Mouse (Mus musculus): ENCODE measurements at regions not wholly inside any gene's neighbourhood (a gene's known extent, or its start where the extent isn't known, plus 50 kb on each side); places are given as distances from the start of the nearest gene placed in this dataset.

GRCm38 (mm10) chr9:61707296-61707695, 207.0 kb downstream of the Rplp1 start:
- DNase-seq (ENCODE audit: low spot score): no peak

GRCm38 (mm10) chr9:61706263-61706755, 208.0 kb downstream of the Rplp1 start:
- DNase-seq (ENCODE audit: low spot score): no peak

- no peak for DNase-seq (ENCODE audit: low spot score)
Measured at GRCm38 (mm10) chr9:61705586-61706233, 208.6 kb downstream of the Rplp1 start.

DNA sequence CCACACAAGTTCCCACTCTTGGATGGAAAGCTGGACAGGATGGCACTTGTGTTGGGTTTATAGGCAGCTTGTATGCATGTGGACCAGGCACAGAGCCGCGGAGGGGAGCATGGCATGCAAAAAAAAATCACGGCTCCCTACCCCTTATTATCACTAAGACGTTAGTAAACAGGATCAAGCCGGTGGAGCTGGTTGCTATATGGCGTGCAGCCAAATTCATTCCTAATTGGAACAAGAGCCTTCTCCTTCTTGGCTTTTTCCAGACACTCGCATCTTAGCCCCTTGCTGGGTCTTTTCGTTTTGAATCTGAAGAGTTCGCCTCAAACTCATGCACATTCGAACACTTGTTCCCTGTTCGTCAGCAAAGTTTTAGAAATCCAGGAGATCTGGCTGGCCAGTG, 211.0 kb downstream of the Rplp1 start:
- DNase-seq (ENCODE audit: low spot score): no peak

DNA sequence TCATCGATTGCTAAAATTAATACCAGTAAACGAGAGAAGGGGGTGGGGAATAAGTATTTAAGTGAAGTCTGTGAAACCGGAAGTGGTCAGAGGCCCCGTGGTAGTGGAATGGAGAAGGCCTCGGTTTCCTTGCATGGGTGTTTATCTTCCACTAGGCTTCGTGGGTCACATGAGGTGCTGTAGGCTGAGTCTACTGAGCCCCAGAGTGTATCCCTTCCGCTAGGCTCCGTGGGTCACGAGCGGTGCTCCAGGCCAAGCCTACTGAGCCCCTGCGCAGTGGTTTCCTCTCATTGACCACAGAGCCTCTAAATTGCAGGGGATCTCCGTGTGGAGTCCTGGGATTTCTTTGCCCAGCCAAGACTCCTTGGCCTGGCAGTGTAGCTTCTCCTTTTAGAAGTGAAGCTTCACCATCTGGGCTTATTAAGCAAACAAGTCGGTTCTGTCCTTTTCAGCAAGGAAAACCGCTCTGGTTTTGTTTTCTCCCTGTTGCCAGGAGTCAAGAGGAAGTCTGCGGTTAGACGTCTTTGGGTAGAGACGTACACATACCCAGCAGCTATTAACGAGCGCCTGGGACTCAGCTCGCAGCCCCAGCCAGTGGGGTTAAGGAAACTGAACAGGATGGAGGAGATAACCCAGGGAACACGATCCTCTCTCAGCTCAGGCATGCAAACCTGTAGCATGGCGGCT, 211.9 kb downstream of the Rplp1 start:
- no peak for DNase-seq (ENCODE audit: low spot score)

DNA sequence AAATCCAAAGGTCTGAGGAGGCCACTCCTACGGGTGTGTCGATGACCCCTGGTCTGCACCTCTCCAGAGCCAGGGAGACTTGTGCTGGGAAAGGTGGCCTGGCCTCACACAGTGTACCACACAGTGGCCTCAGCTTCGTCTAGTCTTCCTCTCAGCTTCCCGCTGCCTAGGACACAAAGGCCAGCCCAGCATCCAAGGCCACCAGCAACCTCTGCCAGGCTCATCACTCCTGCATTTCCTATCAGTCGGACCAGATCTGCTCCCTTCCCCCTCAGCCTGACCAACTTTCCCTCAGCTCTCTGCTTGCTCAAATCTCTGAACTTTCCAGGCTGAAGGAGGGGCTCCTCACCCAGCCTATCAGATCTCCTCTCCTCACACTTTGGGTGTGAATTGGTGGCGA, 213.8 kb downstream of the Rplp1 start:
- no peak for DNase-seq (ENCODE audit: low spot score)

DNA sequence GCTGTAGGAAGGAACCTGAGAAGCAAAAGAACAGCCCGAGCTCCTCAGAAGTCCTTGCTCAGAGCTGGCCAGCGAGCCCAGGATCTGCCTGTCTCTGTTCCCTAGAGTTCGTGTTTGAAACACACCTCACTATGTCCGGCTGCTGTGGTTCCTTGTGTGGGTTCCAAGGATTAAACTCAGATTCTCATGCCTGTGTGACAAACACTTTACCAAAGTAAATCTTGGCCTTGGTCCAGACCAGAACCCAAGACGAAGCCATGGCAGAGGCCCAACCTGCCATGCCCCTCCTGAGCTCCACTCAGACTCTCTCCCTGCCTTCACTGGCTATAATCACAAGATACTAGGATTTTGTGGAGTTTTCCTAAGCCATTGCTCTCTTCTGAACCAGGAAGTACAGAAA, 214.7 kb downstream of the Rplp1 start:
- no peak for DNase-seq (ENCODE audit: low spot score)

- peak; percentile 29 for DNase-seq (ENCODE audit: low spot score)
Measured at GRCm38 (mm10) chr9:61697959-61698358, 216.4 kb downstream of the Rplp1 start.

DNA sequence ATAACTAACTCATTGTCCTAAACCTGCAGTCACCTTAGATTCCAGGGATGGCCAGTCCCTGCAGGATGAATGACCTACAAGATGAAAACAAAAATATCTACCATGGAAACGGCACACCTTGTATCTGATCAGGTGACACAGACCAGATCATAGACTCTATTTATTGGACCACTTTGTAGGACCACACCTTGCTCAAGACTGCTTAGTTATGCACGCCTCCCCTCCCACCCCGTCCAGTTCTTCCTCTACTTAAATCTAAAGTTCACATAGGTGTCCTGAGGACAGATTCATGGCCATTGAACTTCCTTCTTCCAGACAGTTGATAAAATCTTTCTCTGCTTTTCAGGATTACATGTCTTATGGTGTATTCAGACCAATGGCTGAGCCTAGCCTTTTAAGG, 217.5 kb downstream of the Rplp1 start:
- DNase-seq (ENCODE audit: low spot score): no peak

DNA sequence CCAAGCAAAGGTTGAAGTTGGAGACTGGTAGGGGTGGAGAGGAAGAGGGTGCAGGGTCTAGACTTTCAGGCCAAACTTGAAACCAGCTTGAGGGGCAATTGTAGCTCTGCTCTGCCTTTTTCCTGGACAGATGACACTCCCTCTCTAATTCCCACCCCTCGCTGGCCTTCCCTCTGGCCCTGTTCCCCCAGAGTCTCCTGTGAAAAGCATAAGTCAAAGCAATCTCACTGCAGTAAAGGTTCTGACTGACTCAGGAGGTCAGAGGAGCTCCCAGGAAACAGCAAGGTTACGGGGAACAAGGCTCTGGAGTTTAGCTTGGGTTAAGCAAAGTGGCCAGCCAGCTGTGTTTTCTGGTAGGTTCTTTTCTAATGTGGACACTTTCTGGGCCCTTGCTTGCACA, 218.5 kb downstream of the Rplp1 start:
- no peak for DNase-seq (ENCODE audit: low spot score)

GRCm38 (mm10) chr9:61695381-61695791, 219.0 kb downstream of the Rplp1 start:
- no peak for DNase-seq (ENCODE audit: low spot score)

DNA sequence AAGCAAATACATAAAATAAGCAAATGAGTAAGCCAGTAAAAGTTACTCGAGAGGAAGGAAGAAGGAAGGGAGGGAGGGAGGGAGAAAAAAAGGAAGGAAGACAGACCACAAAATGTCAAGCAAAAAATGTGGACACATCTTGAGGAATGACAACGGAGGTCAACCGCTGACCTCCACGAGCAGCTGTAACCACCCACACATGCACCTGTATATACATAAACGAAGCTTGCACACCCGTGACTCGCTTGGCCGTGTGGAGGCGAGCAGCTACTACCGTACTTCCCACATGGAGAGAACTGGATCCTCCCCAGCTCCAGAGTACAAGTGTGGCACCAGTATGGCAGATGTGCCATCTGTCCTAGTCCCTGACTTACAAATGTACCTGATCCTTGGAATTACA, 220.1 kb downstream of the Rplp1 start:
- no peak for DNase-seq (ENCODE audit: low spot score)

GRCm38 (mm10) chr9:61690786-61691185, 223.6 kb downstream of the Rplp1 start:
- DNase-seq (ENCODE audit: low spot score): no peak

GRCm38 (mm10) chr9:61689939-61690338, 224.4 kb downstream of the Rplp1 start:
- DNase-seq (ENCODE audit: low spot score): no peak

DNA sequence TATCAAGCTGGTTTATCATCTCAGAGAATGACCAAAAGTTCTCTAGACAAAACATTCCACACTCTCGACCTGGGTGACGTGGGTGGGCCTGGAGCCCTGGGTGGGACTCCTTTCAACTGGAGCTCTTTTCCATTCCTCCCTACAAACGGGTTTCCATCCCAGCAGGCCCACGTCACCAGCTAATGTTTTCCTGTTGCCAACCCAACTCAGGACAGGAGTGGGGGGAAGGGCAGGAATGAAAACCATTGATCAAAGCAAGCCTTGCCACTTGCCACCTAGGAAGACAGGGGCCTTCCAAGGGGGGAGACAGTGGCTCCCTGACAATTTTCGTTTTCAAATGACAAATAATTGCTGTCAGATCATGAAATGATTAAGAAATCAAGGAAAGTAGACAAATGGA, 224.8 kb downstream of the Rplp1 start:
- no peak for DNase-seq (ENCODE audit: low spot score)

DNA sequence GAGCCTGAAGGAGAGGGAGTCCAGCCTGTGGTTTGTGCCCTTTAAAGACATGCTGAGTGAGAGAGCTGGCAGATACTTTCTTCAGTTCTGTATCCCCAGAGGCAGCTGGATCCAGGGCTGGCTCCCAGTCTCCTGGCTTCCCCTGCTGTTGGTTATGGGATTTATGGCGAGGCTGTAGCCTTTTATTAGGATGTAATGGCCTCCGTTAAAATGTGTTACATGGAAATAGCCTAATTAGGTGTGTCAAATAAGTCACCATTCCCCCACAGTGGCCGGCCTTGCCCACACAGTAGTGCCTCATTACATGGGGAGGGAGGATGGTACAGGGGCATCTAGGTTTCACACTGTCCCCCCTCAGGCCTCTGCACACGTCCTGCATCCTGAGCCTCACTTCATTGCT, 230.8 kb downstream of the Rplp1 start:
- no peak for DNase-seq (ENCODE audit: low spot score)

- DNase-seq (ENCODE audit: low spot score): no peak
Measured at GRCm38 (mm10) chr9:61682744-61683259, 231.5 kb downstream of the Rplp1 start.

DNA sequence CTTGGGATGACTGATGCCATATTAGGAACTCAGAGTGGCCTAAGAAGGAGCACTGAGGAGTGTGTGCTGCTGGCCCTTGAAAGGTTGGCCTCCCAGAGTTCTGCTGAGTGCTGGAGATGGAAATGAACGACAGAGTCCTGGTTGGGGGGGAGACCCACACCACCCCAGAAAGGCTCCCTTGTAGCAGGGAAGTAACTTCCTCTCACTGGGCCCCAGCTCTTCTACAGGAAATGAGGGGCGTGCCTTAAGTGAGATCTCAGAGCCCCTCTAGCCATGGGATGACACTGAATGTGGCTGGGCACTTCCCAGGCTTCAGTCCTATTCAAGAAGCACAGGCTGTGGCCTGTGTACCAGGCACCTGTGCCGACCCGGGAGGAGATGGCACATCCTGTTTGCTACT, 232.0 kb downstream of the Rplp1 start:
- DNase-seq (ENCODE audit: low spot score): no peak

GRCm38 (mm10) chr9:61681406-61681805, 232.9 kb downstream of the Rplp1 start:
- no peak for DNase-seq (ENCODE audit: low spot score)

GRCm38 (mm10) chr9:61680911-61681311, 233.4 kb downstream of the Rplp1 start:
- no peak for DNase-seq (ENCODE audit: low spot score)

- DNase-seq (ENCODE audit: low spot score): no peak
Measured at GRCm38 (mm10) chr9:61679686-61680085, 234.7 kb downstream of the Rplp1 start.

DNA sequence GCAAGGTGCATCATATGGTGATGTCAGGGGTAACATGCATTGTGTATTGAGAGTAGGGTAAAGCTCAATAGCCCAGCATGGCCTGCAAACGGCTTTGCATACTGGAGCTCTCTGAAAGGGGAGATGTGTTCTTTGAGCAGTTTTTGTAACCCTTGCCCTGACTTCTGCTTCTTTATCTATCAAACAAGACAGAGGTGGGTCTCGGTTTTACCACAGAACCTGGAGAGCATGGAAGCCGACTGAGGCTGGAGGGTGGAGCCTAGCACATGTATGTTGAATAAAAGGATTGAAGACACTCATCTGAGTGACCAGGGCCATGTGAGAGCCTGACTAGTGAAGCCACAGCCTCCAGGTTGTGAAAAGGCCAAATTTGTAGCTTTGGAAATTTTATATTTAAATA, 236.7 kb downstream of the Rplp1 start:
- no peak for DNase-seq (ENCODE audit: low spot score)

- DNase-seq (ENCODE audit: low spot score): no peak
Measured at GRCm38 (mm10) chr9:61677037-61677436, 237.3 kb downstream of the Rplp1 start.

DNA sequence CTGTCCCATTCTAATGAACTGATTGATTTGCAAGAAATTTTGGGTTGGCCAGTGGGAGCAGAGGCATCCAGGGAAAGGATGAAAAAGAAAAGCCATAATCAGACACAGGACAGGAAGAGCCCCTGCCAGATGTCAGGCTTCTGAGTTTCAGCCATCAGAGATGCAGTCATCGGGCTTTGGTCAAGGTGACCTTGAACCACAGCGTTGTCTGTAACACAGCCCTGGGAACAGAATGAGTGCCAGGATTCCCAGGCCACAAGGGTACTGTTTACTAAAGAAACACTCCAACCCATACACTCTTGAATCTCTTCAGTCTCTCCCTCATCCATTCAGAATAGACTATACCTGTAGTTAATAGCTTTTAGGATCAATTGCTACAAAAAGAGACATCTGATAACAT, 239.0 kb downstream of the Rplp1 start:
- DNase-seq (ENCODE audit: low spot score): no peak

All from c-Kit-positive CD71-positive TER-119-positive erythroid progenitor cells, embryonic 14.5 days (primary cell).